Mouse (Mus musculus) naive thymus-derived CD4-positive, alpha-beta T cell, adult 5 months (primary cell): ENCODE data around the gene Nrxn3. TPM values are rescaled to one million over a fixed set of nuclear protein-coding genes. Genes with fewer than 3 reads are reported as not detected.

Source experiments
- polyA plus RNA-seq: library from polyadenylated mRNA; unstranded; fragments of 100-300 nt; shearing (Covaris generic); gene quantifications from one replicate; pipeline ENCODE4 v1.2.1, GENCODE M21; 2017

Gene Nrxn3
- polyA plus RNA-seq = 0.11 TPM

DNA sequence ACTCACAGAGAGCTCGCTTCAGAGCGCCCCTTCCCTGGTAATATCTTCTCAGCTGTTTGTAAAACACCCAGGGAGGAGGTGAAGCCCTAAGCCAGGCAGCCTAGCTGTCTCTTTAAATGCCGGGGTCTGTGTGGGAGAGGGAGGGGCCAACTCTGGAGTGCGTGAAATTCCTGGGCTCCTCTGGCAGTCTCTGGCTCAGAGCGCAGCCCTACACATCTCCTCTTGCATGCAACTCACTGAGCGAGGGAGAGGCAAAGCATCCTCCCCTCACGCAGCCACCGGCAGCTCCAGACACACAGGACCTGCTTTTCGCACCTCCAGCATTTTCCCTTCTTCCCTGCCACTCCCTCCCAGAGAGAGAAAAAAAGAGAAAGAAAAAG lies at the start of gene Nrxn3:
TSS of gene Nrxn3 (plus strand) at position 186 of the 380 bp plus-strand sequence.

